Mouse (Mus musculus): ENCODE measurements around the gene Ercc8. TPM values are rescaled to one million over a fixed set of nuclear protein-coding genes. Genes with fewer than 3 reads are reported as not detected.

Ercc8 gene
- total RNA-seq (2021), result 9.1 and 13.2 TPM in 2 replicates
- long read RNA-seq, partial matches to known transcripts, result 0 of 8 reads
- long read RNA-seq, other reads (novel, unspliced or antisense), result 4 of 8 reads

GRCm38 (mm10) chr13:108158465-108159240 is at the start of gene Ercc8, which contains the start of gene Ndufaf2:
Ercc8 (plus strand) TSS chr13:108158731.
Ndufaf2 (minus strand) TSS chr13:108158623.
- DNase-seq, result peak; percentile 97

DNA sequence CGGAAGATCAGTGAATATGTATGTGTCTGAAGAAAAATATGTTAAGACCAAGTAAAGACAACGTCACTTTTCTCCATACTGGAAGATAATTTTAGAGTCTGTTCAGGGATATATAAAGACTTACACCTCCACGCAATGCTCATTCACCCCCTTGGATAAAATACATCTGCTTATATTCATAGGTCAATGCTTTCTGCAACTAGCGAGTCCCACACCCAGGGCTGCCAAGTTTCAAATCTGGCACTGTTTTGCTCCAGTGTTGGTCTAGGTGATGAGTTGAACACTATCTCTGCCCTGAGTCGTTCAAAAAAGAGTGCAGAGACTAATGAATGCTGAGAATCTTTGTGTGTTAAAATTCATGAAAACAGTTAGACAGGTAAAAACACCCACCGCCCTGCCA is 47.6 kb upstream of the Ercc8 start:
- no peak for DNase-seq

DNA sequence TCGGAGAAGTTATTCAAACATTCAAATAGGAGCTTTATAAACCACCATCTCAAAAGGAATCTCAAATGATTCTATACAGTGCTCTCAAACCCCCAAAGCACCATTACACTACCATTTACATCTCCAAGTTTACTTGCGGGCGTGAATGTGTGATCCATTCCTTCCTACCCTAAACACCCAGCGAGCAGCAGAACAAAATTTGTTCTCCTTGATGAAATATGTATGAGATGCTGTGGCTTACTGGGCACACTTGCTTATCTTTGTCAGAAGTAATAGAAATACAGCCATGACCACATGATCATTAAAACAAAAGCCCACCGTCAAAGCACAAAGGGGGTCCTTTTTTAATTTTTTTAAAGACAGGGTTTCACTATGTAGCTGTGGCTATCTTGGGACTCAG is 45.0 kb upstream of the Ercc8 start:
- DNase-seq, result no peak

GRCm38 (mm10) chr13:108114257-108114656 is 44.3 kb upstream of the Ercc8 start:
- no peak for DNase-seq

GRCm38 (mm10) chr13:108117654-108118053 is 40.9 kb upstream of the Ercc8 start:
- DNase-seq, result no peak

DNA sequence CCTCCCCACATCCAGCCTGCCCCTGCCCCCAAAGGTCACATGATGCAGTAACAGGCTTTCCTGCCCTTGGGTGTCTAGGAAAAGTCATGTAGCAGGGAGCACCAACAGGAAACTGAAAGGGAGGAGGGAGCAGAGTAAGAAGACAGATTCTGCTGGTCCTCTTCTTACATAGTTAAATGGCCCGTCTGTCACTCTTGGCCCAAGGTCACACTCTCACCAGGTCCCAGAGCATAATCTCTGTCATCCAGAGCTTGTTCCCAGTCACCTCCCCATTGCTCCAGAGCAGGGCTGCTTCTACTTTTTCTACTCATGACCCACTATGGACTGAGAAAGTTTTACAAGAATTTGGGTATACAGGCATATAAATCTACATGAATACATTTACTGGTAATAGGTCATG is 40.3 kb upstream of the Ercc8 start:
- no peak for DNase-seq

DNA sequence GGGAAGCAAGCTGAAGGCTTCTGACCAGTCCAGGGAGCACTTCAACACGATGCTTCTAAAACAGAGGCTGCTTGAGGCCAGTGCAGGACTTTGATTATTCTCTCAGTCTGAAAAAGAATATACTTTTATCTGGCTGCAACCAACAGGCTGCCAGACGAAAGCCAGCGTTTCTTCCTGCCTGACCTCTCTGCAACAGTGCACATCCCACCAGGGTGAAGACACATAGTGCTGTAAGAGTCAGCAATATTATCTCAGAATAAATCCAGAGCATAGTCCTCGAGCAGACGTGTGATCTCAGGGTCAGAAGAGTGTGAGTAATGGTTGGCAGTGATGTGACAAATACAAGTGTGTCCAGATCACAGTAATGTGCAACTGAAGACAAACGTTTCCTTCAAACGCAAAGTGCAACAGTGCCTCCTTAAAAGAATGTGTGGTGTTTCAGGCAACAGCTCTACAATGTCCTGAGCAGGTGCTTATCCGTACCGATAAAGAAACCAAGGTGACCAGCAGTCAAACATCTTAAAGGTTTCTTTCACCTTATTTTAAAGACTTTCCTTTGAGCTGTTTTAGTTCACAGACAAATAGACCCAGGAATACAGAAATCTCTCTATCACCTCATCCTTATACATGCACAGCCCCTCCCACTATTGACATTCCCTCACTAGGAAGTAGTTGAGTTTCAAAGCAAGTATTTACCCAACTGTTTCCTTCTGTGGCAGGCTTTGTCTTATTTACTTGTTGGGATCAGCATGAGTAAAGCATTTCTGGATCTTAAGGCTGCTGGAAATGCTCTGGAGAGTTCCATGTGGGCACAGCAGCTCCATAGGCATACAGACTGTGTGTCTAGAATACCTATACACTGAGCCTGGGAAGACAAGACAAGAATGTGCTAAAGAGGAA is 38.9 kb upstream of the Ercc8 start:
- no peak for DNase-seq

GRCm38 (mm10) chr13:108123109-108123723 is 35.3 kb upstream of the Ercc8 start:
- no peak for DNase-seq

DNA sequence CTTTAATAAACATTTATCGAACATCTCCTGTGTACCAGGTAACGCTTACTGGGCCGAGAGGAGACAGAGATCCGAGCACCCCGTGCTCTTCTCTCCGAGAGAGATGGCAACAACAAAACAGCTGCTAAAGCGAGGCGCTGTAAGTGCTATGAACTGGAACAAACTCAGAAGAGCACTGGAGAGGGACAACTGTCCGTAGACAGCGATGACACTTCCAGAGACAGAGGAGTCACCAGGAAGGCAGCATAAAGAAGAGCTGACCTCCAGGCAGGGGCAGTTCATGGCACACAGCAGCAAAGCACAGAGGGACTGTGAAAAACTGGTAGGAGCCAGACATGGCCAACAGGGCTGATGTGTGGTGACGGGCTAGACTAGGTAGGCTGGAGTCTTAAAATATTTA is 34.4 kb upstream of the Ercc8 start:
- no peak for DNase-seq

GRCm38 (mm10) chr13:108126246-108126645 is 32.3 kb upstream of the Ercc8 start:
- DNase-seq, result no peak

GRCm38 (mm10) chr13:108127130-108127529 is 31.4 kb upstream of the Ercc8 start:
- peak; percentile 39 for DNase-seq

DNA sequence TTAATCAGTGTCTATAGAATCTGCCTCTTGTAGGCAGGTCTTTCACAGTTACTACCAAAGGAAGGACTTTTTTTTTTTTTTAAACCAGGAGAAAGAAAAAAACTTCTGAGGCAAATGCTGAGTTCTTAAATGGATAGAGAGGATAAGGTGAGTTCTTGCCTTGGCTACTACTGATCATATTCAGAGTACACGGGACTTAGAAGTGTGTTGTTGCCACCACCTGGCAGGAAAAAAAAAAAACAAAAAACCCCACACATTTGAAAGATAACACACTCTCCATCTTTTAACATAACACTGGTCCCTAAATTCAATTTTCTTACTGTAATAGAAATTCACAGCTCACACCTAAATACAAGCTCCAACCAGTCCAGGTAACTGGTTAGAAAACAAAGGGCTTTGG is 30.6 kb upstream of the Ercc8 start:
- DNase-seq, result no peak

DNA sequence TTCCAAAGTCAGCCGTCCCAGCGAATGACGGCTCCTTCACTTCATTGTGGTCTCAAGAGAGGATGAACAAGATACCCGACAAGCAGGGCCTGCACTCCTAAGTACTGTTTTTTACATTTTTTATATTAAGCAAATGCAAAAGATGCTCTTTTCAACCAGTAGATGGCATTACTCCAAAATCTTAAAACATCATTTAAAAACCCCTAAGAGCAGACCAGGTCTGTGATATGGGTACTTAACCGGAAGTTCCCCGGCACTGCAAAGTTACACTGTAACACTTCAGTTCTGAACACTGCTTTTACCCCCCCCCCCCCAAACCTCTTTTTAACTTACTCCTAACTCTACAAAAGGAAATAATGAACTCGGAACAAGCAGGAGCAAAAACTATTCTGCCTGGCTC is 29.5 kb upstream of the Ercc8 start:
- no peak for DNase-seq

GRCm38 (mm10) chr13:108130737-108131136 is 27.8 kb upstream of the Ercc8 start:
- DNase-seq, result no peak

DNA sequence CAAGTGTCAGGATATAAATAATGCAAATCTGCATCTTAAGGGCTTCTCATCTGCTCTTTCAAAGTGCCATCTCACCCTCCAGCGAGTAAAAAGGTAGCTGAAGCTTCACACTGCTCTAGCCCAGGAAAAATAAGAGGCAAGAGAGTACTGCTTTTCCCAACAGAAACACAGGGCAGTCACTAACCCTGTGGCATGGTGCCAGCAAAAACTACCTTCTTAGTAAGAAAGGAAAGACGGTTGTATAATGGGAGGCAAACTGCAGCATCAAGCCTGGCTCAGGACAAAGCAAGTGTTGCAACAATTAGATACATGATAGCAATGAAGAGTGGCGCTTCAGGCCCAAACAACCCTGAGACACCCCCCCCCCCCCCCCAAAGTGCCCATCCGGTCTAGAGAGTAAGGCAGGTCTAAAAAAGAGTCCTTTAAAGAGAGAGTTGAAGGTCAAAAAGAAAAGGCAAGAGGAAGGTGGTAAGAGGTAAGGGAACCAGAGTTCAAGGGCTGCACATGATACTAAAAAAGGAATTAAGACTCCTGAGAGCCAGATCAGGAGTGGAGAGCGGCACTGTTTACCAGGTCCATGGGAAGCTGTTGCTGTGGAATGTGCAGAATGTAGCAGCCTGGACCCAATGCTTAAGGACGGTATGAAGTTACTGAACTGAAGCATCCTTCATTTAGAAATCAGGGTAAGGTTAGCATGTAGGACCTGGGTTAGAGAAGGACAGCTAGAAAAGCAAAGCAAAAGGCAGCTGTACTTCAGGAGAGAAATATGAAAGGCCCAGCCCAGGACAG is 26.3 kb upstream of the Ercc8 start:
- DNase-seq, result no peak

GRCm38 (mm10) chr13:108135617-108136016 is 22.9 kb upstream of the Ercc8 start:
- DNase-seq, result no peak

- DNase-seq, result no peak
These were observed 20.0 kb upstream of the Ercc8 start for GRCm38 (mm10) chr13:108138403-108138977.

GRCm38 (mm10) chr13:108144086-108144485 is 14.4 kb upstream of the Ercc8 start:
- DNase-seq, result no peak

DNA sequence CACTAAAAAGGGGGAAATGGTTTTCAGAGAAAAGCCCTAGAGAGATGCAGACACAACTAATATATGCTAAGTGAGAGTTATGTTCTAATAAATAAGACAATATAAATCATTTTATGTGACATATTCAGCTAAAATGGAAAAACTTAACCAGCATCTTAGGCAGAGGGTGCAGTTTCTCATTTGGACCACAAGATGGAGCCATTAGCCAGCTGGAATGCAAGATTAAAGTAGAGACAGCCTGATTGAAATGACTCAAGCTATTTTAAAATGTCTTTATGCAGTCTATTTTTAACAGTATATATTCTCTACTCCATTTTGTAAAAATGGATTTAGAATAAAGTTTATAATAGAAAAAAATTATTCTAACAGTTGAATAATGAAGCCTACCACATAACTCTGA is 6.7 kb upstream of the Ercc8 start:
- DNase-seq, result no peak

DNA sequence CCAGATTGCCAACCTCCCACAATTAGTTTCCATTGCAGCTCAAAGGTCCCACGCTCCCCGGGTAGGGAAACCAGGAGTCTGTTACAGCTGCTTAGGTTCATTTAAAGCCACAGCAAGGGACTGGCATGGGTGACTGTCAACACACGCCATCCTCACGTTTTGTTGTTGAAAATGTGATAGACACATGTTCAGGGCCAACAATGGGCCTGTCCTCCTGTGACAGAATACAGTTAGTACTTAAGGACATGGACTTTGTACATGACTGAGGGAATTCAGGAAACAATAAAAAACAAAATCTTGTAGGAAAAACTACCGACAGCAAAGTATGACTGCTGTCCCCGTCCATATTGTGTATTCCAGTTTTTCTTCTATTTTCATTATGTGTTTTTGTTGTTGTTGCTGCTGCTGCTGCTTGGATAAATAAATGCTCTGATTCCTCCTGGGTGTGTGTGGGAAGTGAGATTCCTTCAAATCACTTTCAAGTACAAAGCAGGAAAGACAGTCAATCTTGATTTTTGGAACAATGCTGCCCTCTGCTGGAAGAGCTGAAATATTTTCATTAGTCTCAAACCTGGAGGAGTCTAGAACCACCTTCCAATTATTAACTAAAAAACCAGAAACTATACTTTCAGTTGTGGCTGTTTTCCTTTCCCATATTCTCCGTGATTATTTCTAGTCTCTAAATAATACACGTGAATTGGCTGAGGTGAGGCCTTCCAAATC is 5.7 kb upstream of the Ercc8 start:
- peak; percentile 20 for DNase-seq

DNA sequence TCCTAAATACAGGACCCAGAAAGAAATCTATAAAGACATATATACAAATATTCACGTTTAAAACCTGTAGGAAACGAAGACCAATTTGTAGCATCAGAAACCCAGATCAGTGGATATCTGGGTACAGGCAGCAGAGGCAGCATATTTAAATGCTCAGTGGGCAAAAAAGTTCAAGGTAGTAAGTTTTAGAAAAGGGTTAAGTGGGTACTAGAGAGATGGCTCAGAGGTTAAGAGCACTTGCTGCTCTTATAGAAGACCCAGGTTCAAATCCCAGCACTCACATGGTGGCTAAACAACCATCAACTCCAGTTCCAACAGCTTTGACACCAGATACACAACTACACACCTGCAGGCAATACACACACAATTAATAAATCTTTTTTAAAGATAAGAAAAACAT is 1.4 kb upstream of the Ercc8 start:
- DNase-seq, result no peak

All from adrenal gland, postnatal 25 days (tissue).